Mouse (Mus musculus) ES-Bruce4 (cell line): ENCODE measurements at regions not wholly inside any gene's neighbourhood (a gene's known extent, or its start where the extent isn't known, plus 50 kb on each side); places are given as distances from the start of the nearest gene placed in this dataset.

Experiments
- CTCF ChIP-seq: IDR thresholded peaks from one replicate; pipeline ENCODE4 v1.8.1; 2011; ENCODE audit warnings: low read depth, low read length
- POLR2A ChIP-seq: IDR thresholded peaks from one replicate; pipeline ENCODE4 v1.8.1; 2011; ENCODE audit warnings: low read length; ENCODE audit not compliant: insufficient read depth

DNA sequence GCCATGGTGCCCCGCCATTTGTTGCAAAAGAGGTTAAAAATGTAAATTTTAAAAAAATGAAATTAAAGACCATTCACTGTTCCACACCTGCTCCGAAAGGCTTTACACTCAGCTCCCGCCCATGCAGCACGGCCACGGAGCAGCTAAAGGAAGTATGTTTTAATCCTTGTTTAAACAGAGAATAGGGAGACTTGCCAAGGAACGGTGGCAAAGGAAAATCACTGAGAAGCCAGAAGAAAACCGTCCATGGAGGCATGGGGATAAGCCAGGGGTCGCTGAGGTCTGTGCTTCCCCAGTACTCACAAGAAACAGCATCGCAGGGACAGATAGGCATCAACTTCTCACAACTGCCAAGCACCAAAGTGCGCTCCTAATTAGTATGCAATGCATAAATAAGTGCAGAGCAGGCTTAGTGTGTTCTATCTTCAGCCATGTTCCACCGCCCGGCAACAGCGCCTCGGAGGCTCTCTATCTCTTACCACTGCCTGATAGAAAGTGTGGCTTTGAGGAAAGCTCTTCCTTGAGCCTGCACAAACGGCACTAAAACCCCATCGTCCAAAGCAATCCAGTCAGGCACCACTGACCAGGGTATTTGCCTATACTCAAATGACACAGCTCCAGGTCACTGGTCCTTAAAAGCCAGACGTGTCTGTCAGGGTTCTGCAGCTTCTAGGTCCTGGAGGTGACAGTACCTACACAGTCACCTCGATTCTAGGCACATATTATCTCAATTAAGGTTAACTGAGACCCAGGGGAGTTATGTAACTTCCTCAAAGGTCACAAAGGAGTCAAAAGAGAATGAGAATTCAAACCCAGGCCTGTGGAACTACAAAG is 196.8 kb upstream of the Smim15 start:
- TF ChIP-seq POLR2A, result no peak
- no peak for TF ChIP-seq CTCF
